Mouse (Mus musculus) midbrain, embryonic 10.5 days (tissue): ENCODE data around the gene Hipk1. TPM values are rescaled to one million over a fixed set of nuclear protein-coding genes. Genes with fewer than 3 reads are reported as not detected.

Experiments
- DNase-seq: peaks from one replicate; pipeline ENCODE4 v3.0.0-alpha.2; 2017; ENCODE audit warnings: low spot score
- H3K27ac ChIP-seq: fragments of 300-500 bp; sonication (generic); replicated peaks from 2 replicates; pipeline ENCODE4 v1.5.1; 2016; ENCODE audit warnings: mild to moderate bottlenecking
- H3K27me3 ChIP-seq: fragments of 300-500 bp; sonication (generic); 2 replicates; pipeline ENCODE4 v1.6.1; 2016; ENCODE audit warnings: low read depth, mild to moderate bottlenecking; ENCODE audit not compliant: poor library complexity, severe bottlenecking
- H3K36me3 ChIP-seq: fragments of 300-500 bp; sonication (generic); 2 replicates; pipeline ENCODE4 v1.6.1; 2016; ENCODE audit warnings: mild to moderate bottlenecking, moderate library complexity
- H3K4me1 ChIP-seq: fragments of 300-500 bp; sonication (generic); 2 replicates; pipeline ENCODE4 v1.6.1; 2016
- H3K4me3 ChIP-seq: fragments of 300-500 bp; sonication (generic); 2 replicates; pipeline ENCODE4 v1.5.1; 2016; ENCODE audit warnings: mild to moderate bottlenecking, moderate library complexity
- H3K9me3 ChIP-seq: fragments of 300-500 bp; sonication (generic); replicated peaks from 2 replicates; pipeline ENCODE4 v1.6.1; 2016; ENCODE audit warnings: mild to moderate bottlenecking
- WGBS: fragments of 180-500 bp; shearing (Covaris S2); methylation state at CpG from one replicate; pipeline ENCODE4 v1.1.7; 2016; 5-methylcytosine and 5-hydroxymethylcytosine counted together
- polyA plus RNA-seq: library from polyadenylated mRNA; unstranded; fragments of >200 nt; fragmentation: Nextera tagmentation; extraction: Ambion mirVana; gene quantifications from 2 replicates; pipeline ENCODE4 v1.2.1, GENCODE M21; 2016

The Hipk1 gene
- polyA plus RNA-seq, 1 experiment from 2014 or later, result 9.9 TPM

DNA sequence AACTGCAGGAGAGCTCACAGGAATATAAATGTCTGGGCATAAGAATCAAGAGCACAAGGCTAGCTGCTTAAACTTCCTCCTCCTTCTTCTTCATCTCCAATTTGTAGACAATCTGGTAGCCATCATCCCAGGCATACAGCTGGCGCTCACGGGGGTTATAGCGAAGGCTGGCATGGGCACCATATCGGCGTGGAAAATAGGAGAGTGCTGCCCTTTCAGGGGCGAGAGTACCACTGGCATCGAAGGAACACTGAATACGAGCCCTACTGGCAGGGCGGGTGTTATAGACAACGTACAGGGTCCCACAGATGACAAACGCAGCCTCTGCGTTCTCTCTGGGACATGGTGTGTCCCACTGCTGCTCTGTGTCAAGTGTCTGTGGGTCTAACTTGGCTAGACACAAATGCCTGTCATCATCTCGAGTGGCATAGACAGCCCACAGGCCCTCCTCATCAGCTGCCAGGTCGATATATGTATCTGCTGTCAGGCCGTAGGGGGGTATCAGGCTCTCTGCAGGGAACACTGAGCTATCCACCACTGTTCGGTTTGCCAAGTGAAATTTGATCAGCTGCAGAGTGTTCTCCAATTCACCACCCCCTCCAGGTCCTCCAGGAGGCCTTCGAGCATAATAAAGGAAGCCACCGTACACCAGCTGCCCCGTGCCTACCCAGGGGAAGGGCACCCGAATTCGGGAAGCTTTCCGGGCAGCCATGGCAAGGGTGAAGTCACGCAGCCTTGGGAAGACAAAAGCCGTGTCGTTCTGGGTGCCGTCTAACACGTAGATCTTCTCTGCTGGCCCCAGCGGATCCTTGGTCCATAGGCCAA, 55.4 kb downstream of the Hipk1 start:
- Histone ChIP-seq H3K9me3 (peaks cover 6% of the 10 kb centered on the region; the same call in 1 of the 2 replicates), H3K4me1 (peaks cover 81% of the 10 kb centered on the region), H3K27me3 (peaks cover 13% of the 10 kb centered on the region; the same call in 1 of the 2 replicates), H3K27ac (peak overlapping the region; percentile 91), H3K4me3 (peak overlapping the region; percentile 14; the same call in 1 of the 2 replicates), H3K36me3 (peaks cover 10% of the 10 kb centered on the region)
- 75% methylated on average over 28 of the region's 28 CpGs for WGBS
- DNase-seq, result no peak

DNA sequence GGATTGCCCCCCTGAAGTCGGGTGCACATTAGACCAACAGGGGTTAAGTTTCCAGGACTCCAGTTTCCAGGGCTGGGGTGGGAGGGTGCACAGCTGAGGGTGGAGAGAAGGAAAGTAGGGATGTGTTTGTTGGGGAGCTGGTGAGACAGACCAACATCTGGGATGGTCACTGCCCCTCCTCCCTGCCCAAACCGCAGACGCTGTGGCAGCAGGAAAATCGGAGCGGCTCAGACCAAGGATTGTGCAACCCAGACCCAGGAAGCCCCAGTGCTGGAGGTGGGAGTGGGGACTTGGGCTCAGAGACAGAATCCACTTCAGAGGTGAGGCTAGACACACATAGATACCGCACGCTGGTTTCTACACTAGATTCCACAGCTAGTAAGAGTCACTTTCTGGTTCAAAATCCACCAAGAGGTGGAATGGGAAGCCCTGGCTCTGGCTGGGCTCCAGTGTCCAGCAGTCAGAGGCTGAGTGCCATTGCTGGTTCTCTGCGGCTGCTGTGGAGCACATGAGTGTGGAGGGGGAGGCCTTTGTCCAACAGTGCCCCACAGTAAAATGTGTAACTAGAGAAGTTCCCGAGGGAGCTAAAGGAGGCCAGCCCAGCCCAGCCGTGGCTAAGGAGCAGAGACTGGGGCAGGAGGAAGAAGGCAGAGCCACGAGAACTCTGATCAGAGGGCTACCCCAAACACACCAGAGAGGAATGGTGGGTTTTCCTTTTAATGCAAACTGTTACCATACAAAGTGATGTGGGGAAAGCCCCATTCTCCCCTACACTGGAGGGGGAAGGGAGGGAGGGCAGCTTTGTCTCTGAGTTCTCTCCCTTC, 56.5 kb downstream of the Hipk1 start:
- Histone ChIP-seq H3K27me3 (peaks cover 13% of the 10 kb centered on the region; the same call in 1 of the 2 replicates), H3K27ac (peak overlapping the region; percentile 91), H3K4me1 (peaks cover 71% of the 10 kb centered on the region), H3K36me3 (peaks cover 10% of the 10 kb centered on the region), H3K4me3 (peak overlapping the region; percentile 36), H3K9me3 (peaks cover 6% of the 10 kb centered on the region; the same call in 1 of the 2 replicates)
- DNase-seq, result peak; percentile 55
- WGBS, result 8% methylated on average over 11 of the region's 11 CpGs

DNA sequence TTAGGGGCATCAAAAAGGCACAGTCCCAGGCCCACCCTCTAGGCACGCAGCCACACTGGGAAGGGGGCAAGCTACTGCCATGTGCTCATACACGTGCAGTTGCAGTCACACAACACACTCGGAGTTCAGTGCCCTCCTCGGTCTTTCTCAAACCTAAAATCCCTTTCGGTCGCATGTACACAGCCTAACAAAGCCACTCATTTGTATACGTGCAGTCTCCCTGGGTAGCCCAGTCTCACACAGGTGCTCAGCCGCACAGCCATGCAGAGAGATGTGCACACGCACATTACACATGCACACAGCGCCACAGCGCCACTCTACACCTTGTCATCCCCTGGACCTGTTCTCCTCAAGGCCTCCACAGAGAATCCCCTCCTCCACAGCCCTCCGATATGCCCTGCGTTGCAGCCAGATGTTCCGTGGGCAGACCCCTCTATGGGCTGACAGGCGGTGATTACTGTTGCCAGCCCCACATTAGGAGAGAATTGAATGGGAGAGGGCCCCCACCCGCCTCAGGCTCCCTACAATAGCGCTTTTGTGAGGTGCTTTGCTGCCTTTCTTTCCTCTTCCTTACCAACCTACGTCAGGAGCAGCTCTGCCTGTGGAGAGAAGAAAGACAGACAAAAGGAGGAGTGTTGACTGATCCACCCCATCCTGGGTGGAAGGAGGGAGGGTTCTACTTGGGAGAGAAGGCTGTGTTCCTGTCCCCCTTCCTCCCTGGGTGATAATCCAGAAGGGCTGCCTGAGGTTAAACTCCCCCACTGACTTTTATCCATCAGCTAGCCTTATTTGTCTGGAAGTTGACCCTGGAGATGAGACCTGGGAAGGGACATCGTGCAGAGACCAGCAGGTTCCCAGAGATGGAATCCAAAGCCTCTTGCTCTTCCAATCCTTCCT, 57.3 kb downstream of the Hipk1 start:
- peak; percentile 70 for DNase-seq
- H3K36me3 ChIP-seq, result peaks cover 10% of the 10 kb centered on the region
- peak overlapping the region; percentile 91 for H3K27ac ChIP-seq
- peak overlapping the region; percentile 36 for H3K4me3 ChIP-seq
- H3K9me3 ChIP-seq, result peaks cover 6% of the 10 kb centered on the region; the same call in 1 of the 2 replicates
- H3K27me3 ChIP-seq, result peaks cover 13% of the 10 kb centered on the region; the same call in 1 of the 2 replicates
- WGBS, result 12% methylated on average over 19 of the region's 19 CpGs
- H3K4me1 ChIP-seq, result peaks cover 65% of the 10 kb centered on the region

DNA sequence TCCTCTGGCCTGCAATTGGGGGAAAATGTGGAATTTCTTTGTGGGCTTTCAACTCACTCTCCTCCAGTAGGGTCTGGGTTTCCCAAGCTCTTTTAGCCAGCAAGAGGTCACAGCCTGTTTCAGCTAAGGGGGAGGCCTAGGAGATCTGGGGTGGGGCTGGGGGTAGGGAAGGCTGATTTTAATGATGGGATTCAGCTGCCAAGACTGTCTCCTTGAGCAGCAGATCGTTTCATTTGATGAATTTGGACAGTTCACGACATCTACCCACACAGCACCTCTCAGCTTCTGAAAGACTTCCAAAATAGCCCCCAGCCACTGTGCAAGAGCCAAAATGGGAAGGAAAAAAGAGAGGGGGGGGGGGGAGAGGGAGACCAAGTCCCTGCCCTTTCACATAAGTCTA, 58.2 kb downstream of the Hipk1 start:
- peak overlapping the region; percentile 91 for H3K27ac ChIP-seq
- H3K4me1 ChIP-seq, result peaks cover 56% of the 10 kb centered on the region
- H3K4me3 ChIP-seq, result no peak overlapping the region
- 39% methylated on average over 2 of the region's 2 CpGs for WGBS
- no peak for DNase-seq
- H3K9me3 ChIP-seq, result peaks cover 6% of the 10 kb centered on the region; the same call in 1 of the 2 replicates
- H3K36me3 ChIP-seq, result peaks cover 10% of the 10 kb centered on the region
- H3K27me3 ChIP-seq, result peaks cover 13% of the 10 kb centered on the region; the same call in 1 of the 2 replicates

DNA sequence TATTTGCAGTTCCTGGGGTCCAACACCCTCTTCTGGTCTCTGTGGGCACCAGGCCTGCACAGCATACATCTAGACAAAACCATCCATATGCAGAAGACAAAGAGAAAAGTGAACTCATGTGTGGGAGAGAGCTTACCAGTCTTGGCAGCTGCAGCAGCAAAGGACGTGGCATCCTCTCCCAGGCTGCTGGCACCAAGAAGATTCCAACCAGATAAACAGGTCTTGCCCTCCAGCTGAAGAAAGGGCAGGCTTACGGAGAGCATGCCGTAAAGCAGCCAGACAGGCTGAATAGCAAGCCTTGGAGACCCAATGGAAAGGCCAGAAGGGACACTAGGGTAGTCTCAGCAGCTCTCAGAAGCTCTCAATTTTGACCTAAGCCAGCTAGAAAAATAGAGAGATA, 59.2 kb downstream of the Hipk1 start:
- Histone ChIP-seq H3K36me3 (peaks cover 10% of the 10 kb centered on the region), H3K4me3 (no peak overlapping the region), H3K27me3 (peaks cover 13% of the 10 kb centered on the region; the same call in 1 of the 2 replicates), H3K9me3 (peaks cover 6% of the 10 kb centered on the region; the same call in 1 of the 2 replicates), H3K4me1 (peaks cover 45% of the 10 kb centered on the region), H3K27ac (no peak overlapping the region)
- no peak for DNase-seq
- 89% methylated on average over 3 of the region's 3 CpGs for WGBS

DNA sequence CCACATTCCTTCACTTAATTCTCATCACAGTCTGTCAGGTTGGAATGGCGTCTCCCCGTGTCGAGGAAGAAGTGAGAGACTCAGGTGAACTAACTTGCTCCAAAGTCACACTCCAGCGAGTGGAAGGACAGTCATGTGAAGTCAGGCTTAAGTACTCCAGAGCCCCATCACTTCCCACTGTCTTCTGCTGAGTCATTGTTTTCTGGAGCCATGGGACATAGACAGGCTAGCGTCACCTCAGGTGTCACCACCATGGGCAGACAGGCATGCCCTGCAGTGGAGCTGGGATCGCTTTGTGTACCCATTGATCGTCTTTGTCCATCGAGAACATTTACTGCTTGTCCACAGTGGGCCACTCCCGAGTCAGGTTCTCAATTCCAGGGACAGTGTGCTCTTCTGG, 61.5 kb downstream of the Hipk1 start:
- WGBS, result 93% methylated on average over 9 of the region's 9 CpGs
- Histone ChIP-seq H3K4me3 (no peak overlapping the region), H3K27me3 (no peaks in the 10 kb centered on the region), H3K4me1 (peaks cover 30% of the 10 kb centered on the region), H3K27ac (no peak overlapping the region), H3K36me3 (peaks cover 3% of the 10 kb centered on the region; the same call in 1 of the 2 replicates), H3K9me3 (peaks cover 6% of the 10 kb centered on the region; the same call in 1 of the 2 replicates)
- no peak for DNase-seq

DNA sequence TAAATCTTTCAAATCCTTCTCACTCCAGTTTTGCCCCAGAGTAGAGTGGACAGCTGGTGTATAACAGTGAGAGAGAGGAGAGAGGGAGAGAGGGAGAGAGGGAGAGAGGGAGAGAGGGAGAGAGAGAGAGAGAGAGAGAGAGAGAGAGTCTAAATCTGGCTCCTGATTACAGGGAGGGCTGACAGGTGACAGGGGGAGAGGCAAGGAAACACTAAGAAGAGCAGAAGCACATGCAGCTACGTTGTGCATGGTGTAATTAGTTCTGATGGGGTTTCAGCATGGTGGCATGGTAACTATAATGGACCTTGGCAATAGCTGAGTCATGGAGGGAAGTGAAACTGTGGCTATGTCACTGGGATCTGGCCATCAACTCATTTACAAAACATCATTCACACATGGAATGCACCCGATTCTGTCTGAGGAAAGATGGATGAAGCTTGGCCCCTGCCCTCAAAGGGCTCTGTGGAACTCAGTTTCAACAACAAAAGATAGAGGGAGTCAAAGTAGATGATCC, 63.5 kb downstream of the Hipk1 start:
- no peak for DNase-seq
- peaks cover 3% of the 10 kb centered on the region; the same call in 1 of the 2 replicates for H3K36me3 ChIP-seq
- H3K9me3 ChIP-seq, result peaks cover 6% of the 10 kb centered on the region; the same call in 1 of the 2 replicates
- no peak overlapping the region for H3K4me3 ChIP-seq
- 72% methylated on average over 2 of the region's 2 CpGs for WGBS
- no peaks in the 10 kb centered on the region for H3K27me3 ChIP-seq
- peaks cover 10% of the 10 kb centered on the region for H3K4me1 ChIP-seq
- no peak overlapping the region for H3K27ac ChIP-seq

DNA sequence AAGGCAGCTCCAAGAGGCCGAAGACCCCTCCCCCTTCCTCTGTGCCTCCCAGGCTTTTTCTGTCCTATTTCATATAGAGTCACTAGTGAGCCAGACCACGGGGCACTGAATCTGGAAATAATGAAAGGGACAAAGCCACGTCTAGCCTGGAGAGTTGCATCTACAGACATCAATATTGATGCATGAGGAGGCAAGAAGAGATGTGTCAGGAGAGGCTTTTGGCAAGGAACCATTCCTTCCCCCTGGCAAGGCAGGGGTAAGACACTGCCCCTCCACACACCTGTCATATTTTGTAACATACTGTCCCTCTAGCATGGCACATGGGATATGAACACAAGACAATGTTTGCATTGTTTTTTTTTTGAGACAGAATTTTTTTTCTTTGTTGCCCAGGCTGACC, 64.7 kb downstream of the Hipk1 start:
- Histone ChIP-seq H3K4me1 (peaks cover 7% of the 10 kb centered on the region), H3K4me3 (no peak overlapping the region), H3K27me3 (no peaks in the 10 kb centered on the region), H3K36me3 (no peaks in the 10 kb centered on the region), H3K9me3 (no peaks in the 10 kb centered on the region), H3K27ac (no peak overlapping the region)
- no peak for DNase-seq
- 63% methylated on average over 3 of the region's 3 CpGs for WGBS

DNA sequence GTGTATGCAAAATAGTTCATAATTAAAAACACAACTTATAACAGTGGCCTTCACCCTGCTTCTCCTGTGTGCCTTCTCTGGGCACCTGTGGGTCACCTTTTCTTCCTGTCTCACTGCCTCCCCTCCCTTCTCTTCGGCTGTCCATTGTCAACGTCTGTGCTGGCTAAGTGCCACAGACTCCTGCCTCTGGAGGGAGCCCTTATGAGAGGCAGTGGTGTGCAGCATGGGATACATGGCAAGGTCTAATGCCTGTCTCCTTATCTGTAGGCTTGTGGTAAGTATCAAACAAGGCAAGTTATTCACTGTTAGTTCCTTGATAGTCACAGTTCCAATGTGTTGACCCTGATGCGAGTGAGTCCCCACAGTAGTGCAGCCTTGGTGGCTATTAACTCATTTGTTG, 67.2 kb downstream of the Hipk1 start:
- Histone ChIP-seq H3K4me3 (no peak overlapping the region), H3K36me3 (no peaks in the 10 kb centered on the region), H3K9me3 (no peaks in the 10 kb centered on the region), H3K27me3 (no peaks in the 10 kb centered on the region), H3K4me1 (peaks cover 7% of the 10 kb centered on the region), H3K27ac (no peak overlapping the region)
- no peak for DNase-seq
- WGBS, result 72% methylated on average over 3 of the region's 3 CpGs

DNA sequence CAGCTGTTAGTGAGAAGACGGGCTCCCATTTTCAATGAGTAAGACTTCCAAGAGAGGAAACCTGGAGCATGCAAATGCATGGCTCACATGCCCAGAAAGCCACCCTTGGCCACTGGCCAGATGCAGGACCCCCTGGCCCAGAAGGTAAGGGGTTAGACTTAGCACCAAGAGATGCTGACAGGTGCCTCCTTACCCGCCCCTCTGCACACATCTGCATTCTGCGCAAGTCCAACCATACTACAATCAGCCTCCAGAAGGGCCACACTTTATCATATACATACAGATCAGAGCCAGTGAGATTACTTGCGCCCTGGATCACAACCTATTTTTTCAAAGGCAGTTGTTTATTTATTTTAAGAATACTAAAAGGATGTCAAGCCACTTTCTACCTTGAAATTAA, 72.6 kb downstream of the Hipk1 start:
- Histone ChIP-seq H3K27ac (no peak overlapping the region), H3K36me3 (no peaks in the 10 kb centered on the region), H3K9me3 (no peaks in the 10 kb centered on the region), H3K4me1 (peaks cover 27% of the 10 kb centered on the region), H3K27me3 (peaks cover 14% of the 10 kb centered on the region), H3K4me3 (no peak overlapping the region)
- 88% methylated on average over 4 of the region's 4 CpGs for WGBS
- no peak for DNase-seq

DNA sequence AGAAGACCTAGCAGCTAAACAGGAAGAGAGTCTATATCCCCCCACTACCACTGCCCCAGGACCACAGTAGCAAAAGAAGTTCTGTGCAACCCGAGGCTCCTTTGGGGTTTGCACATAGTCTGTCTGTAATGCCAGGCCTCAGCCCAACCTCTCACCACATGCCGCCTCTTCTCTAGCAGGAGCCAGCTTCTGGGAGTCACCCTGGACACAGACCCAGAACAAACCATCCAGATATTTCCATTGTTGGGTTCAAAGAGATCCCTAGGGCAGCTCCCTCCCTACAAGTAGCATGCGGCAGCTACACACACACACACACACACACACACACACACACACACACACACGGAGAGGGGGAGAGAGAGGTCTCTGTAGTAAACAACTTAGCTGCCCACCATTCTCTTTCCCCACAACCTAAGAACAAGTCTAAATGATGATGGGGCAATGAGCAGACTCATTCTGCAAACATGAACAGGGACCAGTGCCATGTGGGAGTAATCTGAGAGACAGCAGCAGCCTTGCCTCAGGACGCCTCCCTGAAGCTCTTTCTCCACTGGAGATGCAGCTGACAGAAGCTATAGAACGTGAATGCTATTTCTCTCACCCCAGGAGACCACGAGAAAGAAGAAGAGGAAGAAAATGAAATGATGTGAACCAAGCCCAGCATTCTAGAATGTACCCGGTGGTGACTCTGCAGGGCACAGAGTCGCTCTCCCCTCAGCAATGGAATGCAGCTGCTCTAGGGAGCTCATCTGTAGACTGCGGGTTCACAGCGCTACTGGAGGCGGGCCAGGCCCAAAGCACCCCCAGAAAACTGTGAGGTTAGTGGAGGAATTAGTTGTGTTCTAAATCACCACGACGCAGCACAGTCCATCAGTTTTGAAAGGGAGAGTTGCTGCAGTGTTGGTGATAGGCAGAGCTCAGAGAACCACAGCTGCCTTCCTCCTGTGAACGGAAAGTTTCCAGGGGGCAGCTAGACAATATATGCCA, 74.3 kb downstream of the Hipk1 start:
- H3K36me3 ChIP-seq, result no peaks in the 10 kb centered on the region
- peak; percentile 25 for DNase-seq
- H3K27ac ChIP-seq, result peak overlapping the region; percentile 77
- peaks cover 27% of the 10 kb centered on the region for H3K4me1 ChIP-seq
- H3K27me3 ChIP-seq, result peaks cover 14% of the 10 kb centered on the region
- no peaks in the 10 kb centered on the region for H3K9me3 ChIP-seq
- no peak overlapping the region for H3K4me3 ChIP-seq
- 56% methylated on average over 15 of the region's 15 CpGs for WGBS
